Mouse (Mus musculus): ENCODE data around the gene Olfr196. TPM values are rescaled to one million over a fixed set of nuclear protein-coding genes. Genes with fewer than 3 reads are reported as not detected.
"Not testable (repeated sequence)": the region's sequence is repeated elsewhere in the genome, so short reads cannot be mapped to it uniquely, and the experiment has no call there.

Olfr196 gene
- polyA plus RNA-seq (2014; fragmentation: Nextera tagmentation; extraction: Ambion mirVana), result not detected in 2 replicates

DNA sequence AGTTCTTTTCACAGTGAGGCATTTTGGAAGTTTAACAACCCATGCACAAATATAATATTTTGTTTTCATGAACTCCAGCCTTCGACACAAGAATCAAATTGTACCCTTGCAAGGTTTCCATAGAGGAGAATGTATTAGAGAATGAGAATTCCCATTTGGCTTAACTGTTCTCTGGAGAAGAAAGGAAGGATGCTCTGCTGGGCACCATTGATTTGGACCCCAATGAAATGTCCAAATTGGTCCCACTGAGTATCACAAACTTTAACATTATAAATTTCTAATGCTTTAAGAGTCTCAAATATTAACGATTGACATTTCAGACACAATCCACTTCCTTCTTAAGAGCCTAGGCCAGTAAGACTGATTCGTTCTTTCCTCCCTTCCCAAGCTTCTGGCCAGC, at the start of gene Olfr196:
Gene Olfr196 (minus strand): TSS at position 101 of the 400 bp plus-strand sequence.
- ATAC-seq (ENCODE audit: low FRiP score) (no peak), DNase-seq (ENCODE audit: low spot score) (no peak)
- H3K4me2 ChIP-seq (replicated peaks), result no peak within 1 kb of the TSS
- no peak within 1 kb of the TSS for H3K9ac ChIP-seq
- H3K27me3 ChIP-seq (ENCODE audit: control insufficient read depth, insufficient read depth, low read length), result no peaks in the 10 kb centered on the region
- H3K4me3 ChIP-seq (replicated peaks; ENCODE audit: low read length), result no peak within 1 kb of the TSS
- no peaks in the 10 kb centered on the region for H3K9me3 ChIP-seq (ENCODE audit: control insufficient read depth, low read length)
- WGBS, result 76% methylated on average over 3 of the region's 3 CpGs
- no peaks in the 10 kb centered on the region for H3K4me1 ChIP-seq (replicated peaks; ENCODE audit: control insufficient read depth, insufficient read depth, low read length)
- H3K27ac ChIP-seq, result no peak within 1 kb of the TSS
- no peaks in the 10 kb centered on the region for H3K36me3 ChIP-seq (replicated peaks; ENCODE audit: control insufficient read depth, insufficient read depth)

DNA sequence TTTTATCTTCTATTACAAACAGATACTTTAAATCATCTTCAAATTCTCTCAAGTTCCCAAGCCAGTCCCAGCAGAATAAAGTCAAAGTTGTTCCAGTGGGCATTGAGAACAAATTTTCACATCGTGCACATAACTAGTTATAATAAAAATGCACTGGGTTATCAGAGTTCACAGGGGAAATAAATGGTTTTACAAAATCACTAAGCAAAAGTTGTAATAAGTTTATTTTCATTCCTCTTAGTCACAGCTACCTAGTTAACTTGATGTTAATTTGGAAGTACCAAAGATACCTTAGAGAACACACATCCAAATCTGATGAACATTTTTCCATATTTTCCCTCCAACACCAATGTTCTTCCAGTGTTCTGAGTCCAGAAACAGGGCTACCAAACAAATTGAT, 49.4 kb upstream of the Olfr196 start, which contains the start of gene Olfr199:
Gene Olfr199 (minus strand): TSS at position 101 of the 400 bp plus-strand sequence.
- H3K27ac ChIP-seq; ATAC-seq (ENCODE audit: low FRiP score); DNase-seq (ENCODE audit: low spot score); H3K4me2 ChIP-seq (replicated peaks); H3K36me3 ChIP-seq (replicated peaks; ENCODE audit: control insufficient read depth, insufficient read depth); H3K9ac ChIP-seq; H3K27me3 ChIP-seq (ENCODE audit: control insufficient read depth, insufficient read depth, low read length); H3K4me1 ChIP-seq (replicated peaks; ENCODE audit: control insufficient read depth, insufficient read depth, low read length); H3K4me3 ChIP-seq (replicated peaks; ENCODE audit: low read length); H3K9me3 ChIP-seq (ENCODE audit: control insufficient read depth, low read length): not testable (repeated sequence)
- WGBS, result 89% methylated on average over 1 of the region's 1 CpGs

DNA sequence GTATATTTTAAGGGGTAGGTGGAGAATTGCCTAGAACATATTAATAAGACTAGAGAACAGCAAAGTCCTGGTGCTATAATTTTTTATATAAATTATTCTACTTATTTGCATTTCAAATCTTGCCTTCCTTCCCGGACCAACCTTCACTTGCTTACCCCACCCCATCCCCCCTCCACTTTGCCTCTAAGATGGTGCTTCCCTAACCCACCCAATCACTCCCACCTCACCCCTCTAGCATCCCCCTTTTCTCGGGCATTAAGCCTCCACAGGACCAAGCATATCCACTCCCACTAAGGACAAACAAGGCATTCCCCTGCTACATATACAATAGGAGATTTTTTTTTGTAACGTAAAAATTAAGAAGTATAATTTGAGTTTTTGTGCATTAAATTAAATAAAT, 47.6 kb upstream of the Olfr196 start:
- H3K4me1 ChIP-seq (replicated peaks; ENCODE audit: control insufficient read depth, insufficient read depth, low read length); H3K9me3 ChIP-seq (ENCODE audit: control insufficient read depth, low read length); H3K27ac ChIP-seq; H3K9ac ChIP-seq; ATAC-seq (ENCODE audit: low FRiP score); H3K4me2 ChIP-seq (replicated peaks); H3K27me3 ChIP-seq (ENCODE audit: control insufficient read depth, insufficient read depth, low read length); H3K36me3 ChIP-seq (replicated peaks; ENCODE audit: control insufficient read depth, insufficient read depth); H3K4me3 ChIP-seq (replicated peaks; ENCODE audit: low read length); DNase-seq (ENCODE audit: low spot score): not testable (repeated sequence)
- 79% methylated on average over 3 of the region's 3 CpGs for WGBS

DNA sequence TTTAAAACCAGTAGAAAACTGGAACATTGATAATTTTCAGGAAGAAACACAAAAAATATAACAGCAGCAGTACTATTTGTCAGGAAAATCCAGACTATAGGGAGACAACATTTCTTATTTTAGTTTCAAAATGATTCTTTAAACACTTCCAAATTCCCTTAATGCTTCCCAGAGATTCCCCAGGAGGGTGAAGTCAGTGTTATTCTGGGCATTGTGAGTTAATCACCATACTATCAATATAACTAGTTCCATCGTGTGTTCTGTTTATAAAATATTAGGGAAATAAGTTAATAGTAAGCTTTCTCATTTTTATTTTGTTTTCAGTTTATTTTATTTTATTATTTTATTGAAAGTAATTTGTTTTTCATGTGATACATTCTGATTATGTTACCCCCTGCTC, 33.2 kb upstream of the Olfr196 start, which contains the start of gene Olfr198:
Gene Olfr198 (minus strand): TSS at position 101 of the 400 bp plus-strand sequence.
- not testable (repeated sequence) for H3K36me3 ChIP-seq (replicated peaks; ENCODE audit: control insufficient read depth, insufficient read depth); H3K27ac ChIP-seq; H3K4me3 ChIP-seq (replicated peaks; ENCODE audit: low read length); H3K9me3 ChIP-seq (ENCODE audit: control insufficient read depth, low read length); H3K4me1 ChIP-seq (replicated peaks; ENCODE audit: control insufficient read depth, insufficient read depth, low read length); H3K9ac ChIP-seq; ATAC-seq (ENCODE audit: low FRiP score); DNase-seq (ENCODE audit: low spot score); H3K27me3 ChIP-seq (ENCODE audit: control insufficient read depth, insufficient read depth, low read length); H3K4me2 ChIP-seq (replicated peaks)
- 67% methylated on average over 1 of the region's 1 CpGs for WGBS

DNA sequence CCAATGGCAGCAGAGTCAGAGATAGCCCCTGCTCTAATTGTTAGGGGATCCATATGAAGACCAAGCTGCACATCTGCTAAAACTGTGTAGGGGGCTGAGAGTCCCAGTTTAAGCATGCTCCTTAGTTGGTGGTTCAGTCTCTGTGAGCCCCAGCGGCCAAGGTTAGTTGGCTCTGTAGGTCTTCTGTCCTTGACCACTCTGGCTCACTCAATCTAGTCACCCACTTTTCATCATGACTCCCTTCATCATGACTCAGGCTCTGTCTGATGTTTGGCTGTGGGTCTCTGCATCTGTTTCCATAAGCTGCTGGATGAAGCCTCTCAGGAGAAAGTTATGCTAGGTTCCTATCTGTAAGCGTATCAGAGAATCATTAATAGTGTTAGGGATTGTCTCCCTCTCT, 18.3 kb downstream of the Olfr196 start:
- Histone ChIP-seq H3K4me1 (replicated peaks; ENCODE audit: control insufficient read depth, insufficient read depth, low read length) (no peaks in the 10 kb centered on the region), H3K4me2 (replicated peaks) (no peak overlapping the region), H3K27ac (no peak overlapping the region), H3K9ac (no peak overlapping the region), H3K9me3 (ENCODE audit: control insufficient read depth, low read length) (no peaks in the 10 kb centered on the region), H3K36me3 (replicated peaks; ENCODE audit: control insufficient read depth, insufficient read depth) (no peaks in the 10 kb centered on the region), H3K27me3 (ENCODE audit: control insufficient read depth, insufficient read depth, low read length) (no peaks in the 10 kb centered on the region), H3K4me3 (replicated peaks; ENCODE audit: low read length) (no peak overlapping the region)
- ATAC-seq (ENCODE audit: low FRiP score) (no peak), DNase-seq (ENCODE audit: low spot score) (no peak)
- 88% methylated on average over 2 of the region's 2 CpGs for WGBS

DNA sequence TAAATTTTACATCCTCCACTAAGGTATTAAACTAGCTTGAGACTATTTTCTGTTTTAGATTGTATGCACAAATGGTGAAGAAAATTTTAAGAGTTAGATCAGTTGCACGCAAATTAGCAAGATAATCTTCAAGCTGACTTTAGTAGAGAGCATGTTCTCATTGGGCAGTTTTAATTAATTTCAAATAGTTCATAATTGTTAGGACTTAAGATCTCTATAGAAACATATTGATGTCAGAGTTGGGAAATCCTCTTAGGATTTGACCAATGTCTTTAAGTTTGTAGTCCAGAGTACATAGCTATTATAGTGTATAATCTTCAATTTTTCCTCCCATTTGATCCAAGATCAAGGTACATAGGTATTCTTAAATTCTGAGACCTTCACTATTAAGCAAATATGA, 23.5 kb downstream of the Olfr196 start, which contains the start of gene Olfr195:
Gene Olfr195 (plus strand): TSS at position 301 of the 400 bp plus-strand sequence.
- Histone ChIP-seq H3K27ac (no peak within 1 kb of the TSS), H3K9me3 (ENCODE audit: control insufficient read depth, low read length) (no peaks in the 10 kb centered on the region), H3K4me3 (replicated peaks; ENCODE audit: low read length) (no peak within 1 kb of the TSS), H3K36me3 (replicated peaks; ENCODE audit: control insufficient read depth, insufficient read depth) (no peaks in the 10 kb centered on the region), H3K9ac (no peak within 1 kb of the TSS), H3K4me2 (replicated peaks) (no peak within 1 kb of the TSS), H3K4me1 (replicated peaks; ENCODE audit: control insufficient read depth, insufficient read depth, low read length) (no peaks in the 10 kb centered on the region), H3K27me3 (ENCODE audit: control insufficient read depth, insufficient read depth, low read length) (no peaks in the 10 kb centered on the region)
- no peak for DNase-seq (ENCODE audit: low spot score)
- ATAC-seq (ENCODE audit: low FRiP score), result no peak
- 94% methylated on average over 1 of the region's 1 CpGs for WGBS

DNA sequence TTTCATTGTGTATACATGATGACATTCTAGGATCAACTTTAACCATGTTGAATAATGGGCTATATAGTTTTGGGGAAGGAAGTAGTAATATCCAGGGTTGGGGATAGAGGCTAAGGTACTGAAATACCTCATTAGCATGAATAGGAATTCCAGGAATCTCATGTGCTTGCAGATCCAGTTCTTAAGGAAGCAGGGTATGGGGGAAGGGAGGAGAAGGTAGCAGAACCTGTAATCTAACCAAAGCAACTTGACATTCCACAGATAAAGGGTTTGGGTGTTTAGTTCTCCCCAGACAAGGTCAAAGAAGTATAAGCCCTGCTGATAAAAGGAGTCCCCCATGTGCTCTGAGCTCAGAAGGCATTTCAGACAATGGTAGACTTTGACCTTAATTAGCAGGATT, 29.1 kb downstream of the Olfr196 start:
- H3K27me3 ChIP-seq (ENCODE audit: control insufficient read depth, insufficient read depth, low read length), result no peaks in the 10 kb centered on the region
- H3K9ac ChIP-seq, result no peak overlapping the region
- no peak for DNase-seq (ENCODE audit: low spot score)
- H3K27ac ChIP-seq, result no peak overlapping the region
- H3K4me2 ChIP-seq (replicated peaks), result no peak overlapping the region
- no peaks in the 10 kb centered on the region for H3K9me3 ChIP-seq (ENCODE audit: control insufficient read depth, low read length)
- ATAC-seq (ENCODE audit: low FRiP score), result no peak
- no peak overlapping the region for H3K4me3 ChIP-seq (replicated peaks; ENCODE audit: low read length)
- H3K4me1 ChIP-seq (replicated peaks; ENCODE audit: control insufficient read depth, insufficient read depth, low read length), result no peaks in the 10 kb centered on the region
- H3K36me3 ChIP-seq (replicated peaks; ENCODE audit: control insufficient read depth, insufficient read depth), result no peaks in the 10 kb centered on the region

DNA sequence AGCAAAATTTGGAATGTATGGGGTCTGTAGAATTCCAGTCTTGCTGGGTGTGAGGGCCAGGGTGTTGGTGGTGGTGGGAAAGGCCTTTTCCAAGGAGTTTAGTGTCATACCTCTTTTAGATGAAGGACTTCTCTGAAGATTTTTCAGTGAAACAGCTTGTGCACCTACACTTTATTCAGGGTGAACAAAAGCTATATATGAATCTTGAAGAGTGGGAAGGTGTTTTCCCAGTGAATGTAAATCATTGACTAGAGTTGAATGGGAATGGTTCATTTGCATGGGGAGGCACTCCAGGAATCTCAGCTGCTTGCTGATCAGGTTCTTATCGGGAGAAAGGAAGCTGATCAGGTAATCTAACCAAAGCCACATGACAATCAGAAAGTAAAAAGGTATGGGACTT, 39.5 kb downstream of the Olfr196 start:
- Histone ChIP-seq H3K4me2 (replicated peaks) (no peak overlapping the region), H3K27ac (no peak overlapping the region), H3K4me3 (replicated peaks; ENCODE audit: low read length) (no peak overlapping the region), H3K27me3 (ENCODE audit: control insufficient read depth, insufficient read depth, low read length) (no peaks in the 10 kb centered on the region), H3K9me3 (ENCODE audit: control insufficient read depth, low read length) (no peaks in the 10 kb centered on the region), H3K36me3 (replicated peaks; ENCODE audit: control insufficient read depth, insufficient read depth) (no peaks in the 10 kb centered on the region), H3K9ac (no peak overlapping the region), H3K4me1 (replicated peaks; ENCODE audit: control insufficient read depth, insufficient read depth, low read length) (no peaks in the 10 kb centered on the region)
- WGBS, result 94% methylated on average over 1 of the region's 1 CpGs
- no peak for ATAC-seq (ENCODE audit: low FRiP score)
- no peak for DNase-seq (ENCODE audit: low spot score)

DNA sequence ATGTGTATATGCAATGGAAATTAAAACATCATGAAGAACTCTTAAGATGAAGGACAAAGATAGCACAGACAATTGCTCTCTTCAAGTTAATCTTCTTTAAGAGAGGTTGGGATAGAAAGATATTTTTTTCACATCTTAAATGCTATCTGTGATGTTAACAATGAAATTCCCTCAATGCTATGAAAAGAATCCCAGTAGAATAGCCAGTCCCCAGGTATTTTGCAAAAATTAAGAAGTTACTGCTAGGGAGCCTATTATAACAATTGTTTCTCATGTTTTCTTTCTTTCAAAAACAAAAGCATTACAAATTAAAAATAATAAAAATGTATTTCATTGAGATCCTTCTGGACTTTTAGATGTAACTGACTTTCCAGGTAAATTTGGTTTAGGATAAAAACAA, 49.3 kb downstream of the Olfr196 start, which contains the start of gene Olfr194:
Gene Olfr194 (minus strand): TSS at position 101 of the 400 bp plus-strand sequence.
- no peak within 1 kb of the TSS for H3K27ac ChIP-seq
- no peaks in the 10 kb centered on the region for H3K9me3 ChIP-seq (ENCODE audit: control insufficient read depth, low read length)
- H3K36me3 ChIP-seq (replicated peaks; ENCODE audit: control insufficient read depth, insufficient read depth), result no peaks in the 10 kb centered on the region
- no peak within 1 kb of the TSS for H3K4me3 ChIP-seq (replicated peaks; ENCODE audit: low read length)
- ATAC-seq (ENCODE audit: low FRiP score), result no peak
- no peaks in the 10 kb centered on the region for H3K27me3 ChIP-seq (ENCODE audit: control insufficient read depth, insufficient read depth, low read length)
- DNase-seq (ENCODE audit: low spot score), result no peak
- H3K9ac ChIP-seq, result no peak within 1 kb of the TSS
- H3K4me2 ChIP-seq (replicated peaks), result no peak within 1 kb of the TSS
- no peaks in the 10 kb centered on the region for H3K4me1 ChIP-seq (replicated peaks; ENCODE audit: control insufficient read depth, insufficient read depth, low read length)
